Mouse (Mus musculus) liver, postnatal 0 days (tissue): ENCODE results near the gene Tmem248.

Source experiments
- CTCF ChIP-seq: sonication (generic); IDR thresholded peaks from 2 replicates; pipeline ENCODE4 v1.5.1; 2016; ENCODE audit warnings: antibody characterized with exemption, low read depth
- EP300 ChIP-seq: IDR thresholded peaks from 2 replicates; pipeline ENCODE4 v1.6.1; 2016; ENCODE audit warnings: antibody characterized with exemption, low read depth, mild to moderate bottlenecking

GRCm38 (mm10) chr5:130221760-130222145, 4.9 kb downstream of the Tmem248 start:
- TF ChIP-seq CTCF: no peak
- no peak for TF ChIP-seq EP300
